Mouse (Mus musculus) brown adipose tissue, adult 24 weeks (tissue): ENCODE data around the gene Ppm1l. TPM values are rescaled to one million over a fixed set of nuclear protein-coding genes. Genes with fewer than 3 reads are reported as not detected.

Experiments
- H3K27ac ChIP-seq: fragments of 200-500 bp; replicated peaks from 2 replicates; pipeline ENCODE4 v1.5.1; 2012; ENCODE audit warnings: low read depth, mild to moderate bottlenecking, low read length
- H3K4me1 ChIP-seq: fragments of 200-500 bp; 2 replicates; pipeline ENCODE4 v1.6.1; 2012; ENCODE audit warnings: low read length, mixed read lengths; ENCODE audit not compliant: control insufficient read depth, insufficient read depth, insufficient read length
- H3K4me3 ChIP-seq: fragments of 200-500 bp; 2 replicates; pipeline ENCODE4 v1.5.1; 2012; ENCODE audit warnings: low read depth, mild to moderate bottlenecking, low read length, moderate library complexity; ENCODE audit not compliant: insufficient read depth
- polyA plus RNA-seq: library from polyadenylated mRNA; stranded (reverse); fragments of >200 nt; gene quantifications from 2 replicates; pipeline ENCODE4 v1.2.4, GENCODE M21; 2012; ENCODE audit not compliant: missing spikeins, insufficient read depth, insufficient read length

Ppm1l gene
- polyA plus RNA-seq, 1 experiment, result 5.0 TPM

- no peak overlapping the region for H3K27ac ChIP-seq
- no peaks in the 10 kb centered on the region for H3K4me1 ChIP-seq
- H3K4me3 ChIP-seq, result no peak overlapping the region
Observed at GRCm38 (mm10) chr3:69468280-69469008, 151.8 kb downstream of the Ppm1l start.

- no peak overlapping the region for H3K27ac ChIP-seq
- H3K4me1 ChIP-seq, result no peaks in the 10 kb centered on the region
- H3K4me3 ChIP-seq, result no peak overlapping the region
Observed at GRCm38 (mm10) chr3:69469463-69470141, 152.9 kb downstream of the Ppm1l start.

- H3K4me3 ChIP-seq, result no peak overlapping the region
- no peak overlapping the region for H3K27ac ChIP-seq
- no peaks in the 10 kb centered on the region for H3K4me1 ChIP-seq
Observed at GRCm38 (mm10) chr3:69470142-69470796, 153.6 kb downstream of the Ppm1l start.

GRCm38 (mm10) chr3:69475850-69476450 lies 159.3 kb downstream of the Ppm1l start:
- Histone ChIP-seq H3K4me1 (no peaks in the 10 kb centered on the region), H3K27ac (no peak overlapping the region), H3K4me3 (no peak overlapping the region)

- no peak overlapping the region for H3K4me3 ChIP-seq
- no peaks in the 10 kb centered on the region for H3K4me1 ChIP-seq
- no peak overlapping the region for H3K27ac ChIP-seq
Observed at GRCm38 (mm10) chr3:69479937-69480336, 163.3 kb downstream of the Ppm1l start.

- H3K27ac ChIP-seq, result no peak overlapping the region
- H3K4me3 ChIP-seq, result no peak overlapping the region
- no peaks in the 10 kb centered on the region for H3K4me1 ChIP-seq
Observed at GRCm38 (mm10) chr3:69481835-69482234, 165.2 kb downstream of the Ppm1l start.

- Histone ChIP-seq H3K4me1 (no peaks in the 10 kb centered on the region), H3K4me3 (no peak overlapping the region), H3K27ac (no peak overlapping the region)
Observed at GRCm38 (mm10) chr3:69484006-69484574, 167.4 kb downstream of the Ppm1l start.

GRCm38 (mm10) chr3:69484582-69484981 lies 167.9 kb downstream of the Ppm1l start:
- H3K4me3 ChIP-seq, result no peak overlapping the region
- H3K4me1 ChIP-seq, result no peaks in the 10 kb centered on the region
- no peak overlapping the region for H3K27ac ChIP-seq

GRCm38 (mm10) chr3:69485347-69485746 lies 168.7 kb downstream of the Ppm1l start:
- H3K4me1 ChIP-seq, result no peaks in the 10 kb centered on the region
- H3K4me3 ChIP-seq, result no peak overlapping the region
- no peak overlapping the region for H3K27ac ChIP-seq

GRCm38 (mm10) chr3:69485756-69486155 lies 169.1 kb downstream of the Ppm1l start:
- no peak overlapping the region for H3K27ac ChIP-seq
- H3K4me3 ChIP-seq, result no peak overlapping the region
- H3K4me1 ChIP-seq, result no peaks in the 10 kb centered on the region

GRCm38 (mm10) chr3:69487471-69487870 lies 170.8 kb downstream of the Ppm1l start:
- no peaks in the 10 kb centered on the region for H3K4me1 ChIP-seq
- H3K4me3 ChIP-seq, result no peak overlapping the region
- H3K27ac ChIP-seq, result no peak overlapping the region

- no peak overlapping the region for H3K4me3 ChIP-seq
- H3K27ac ChIP-seq, result no peak overlapping the region
- no peaks in the 10 kb centered on the region for H3K4me1 ChIP-seq
Observed at GRCm38 (mm10) chr3:69489669-69490068, 173.0 kb downstream of the Ppm1l start.

- Histone ChIP-seq H3K4me1 (no peaks in the 10 kb centered on the region), H3K27ac (no peak overlapping the region)
Observed at GRCm38 (mm10) chr3:69490981-69491681, 174.5 kb downstream of the Ppm1l start.

GRCm38 (mm10) chr3:69494233-69495010 lies 177.8 kb downstream of the Ppm1l start:
- Histone ChIP-seq H3K4me1 (no peaks in the 10 kb centered on the region), H3K4me3 (no peak overlapping the region), H3K27ac (no peak overlapping the region)

More at GRCm38 (mm10) chr3:69490981-69491681, 174.5 kb downstream of the Ppm1l start:
- H3K4me3 ChIP-seq, result no peak overlapping the region
